Mouse (Mus musculus) leukemia stem cell, adult 10-12 weeks (primary cell): Measurements from ENCODE around the gene Fam90a1b. TPM values are rescaled to one million over a fixed set of nuclear protein-coding genes. Genes with fewer than 3 reads are reported as not detected.

Experiments used
- polyA plus RNA-seq: library from polyadenylated mRNA; stranded (reverse); fragments of >175 nt; gene quantifications from 2 replicates; pipeline ENCODE4 v1.2.3, GENCODE M21; 2012; ENCODE audit warnings: low replicate concordance

Fam90a1b gene
- polyA plus RNA-seq = not detected in 2 replicates

GRCm38 (mm10) chrX:94366670-94367241, at the start of gene Fam90a1b, which contains the start of gene Apoo:
Fam90a1b (minus strand) TSS chrX:94366777.
Apoo (plus strand) TSS chrX:94367117.

Other genes starting within 250 kb of the Fam90a1b start
- 3.0 and 4.0 TPM in 2 replicates for gene Zfx, start 243.1 kb downstream of the Fam90a1b start, polyA plus RNA-seq
- 9.7 and 31.8 TPM in 2 replicates for gene Eif2s3x, start 153.9 kb downstream of the Fam90a1b start, polyA plus RNA-seq
- 25.7 and 31.3 TPM in 2 replicates for gene Klhl15, start 132.2 kb downstream of the Fam90a1b start, polyA plus RNA-seq
- gene Apoo, start 340 bp upstream of the Fam90a1b start, polyA plus RNA-seq = 0.15 and 1.5 TPM in 2 replicates
- 5.6 and 9.0 TPM in 2 replicates for gene Maged1, start 175.4 kb upstream of the Fam90a1b start, polyA plus RNA-seq